Mouse (Mus musculus) megakaryocyte progenitor cell, adult 5-6 weeks (primary cell): ENCODE results near the gene Arfrp1. TPM values are rescaled to one million over a fixed set of nuclear protein-coding genes. Genes with fewer than 3 reads are reported as not detected.

Experiments used
- total RNA-seq, 2 experiments: library from RNA; stranded (forward) in 1 of 2; stranded (reverse) in 1 of 2; fragments of 157-497, 149-512 nt in 1 of 2; fragments of 200-1000 nt in 1 of 2; gene quantifications; 2 replicates each; pipeline versions ENCODE4 v1.2.3 to v1.2.4; 2015 to 2017

Gene Arfrp1
- total RNA-seq, 2 experiments from 2014 or later = 28.6 to 62.1 TPM

Other genes with a start within 250 kb of the Arfrp1 start
- gene Kcnq2, start 230.1 kb downstream of the Arfrp1 start, total RNA-seq (2015) = not detected in 2 replicates
- gene Kcnq2, start 230.1 kb downstream of the Arfrp1 start, total RNA-seq (2017) = not detected in 2 replicates
- not detected in 2 replicates for gene Eef1a2, start 208.4 kb downstream of the Arfrp1 start, total RNA-seq (2015)
- gene Eef1a2, start 208.4 kb downstream of the Arfrp1 start, total RNA-seq (2017) = not detected in 2 replicates
- 85.7 and 109 TPM in 2 replicates for gene Ppdpf, start 178.2 kb downstream of the Arfrp1 start, total RNA-seq (2015)
- gene Ppdpf, start 178.2 kb downstream of the Arfrp1 start, total RNA-seq (2017) = 68.8 and 73.0 TPM in 2 replicates
- gene Ptk6, start 162.6 kb downstream of the Arfrp1 start, total RNA-seq (2015) = not detected in 2 replicates
- gene Ptk6, start 162.6 kb downstream of the Arfrp1 start, total RNA-seq (2017) = not detected in 2 replicates
- not detected in 2 replicates for gene Srms, start 152.2 kb downstream of the Arfrp1 start, total RNA-seq (2015)
- not detected in 2 replicates for gene Srms, start 152.2 kb downstream of the Arfrp1 start, total RNA-seq (2017)
- gene Fndc11, start 145.4 kb downstream of the Arfrp1 start, total RNA-seq (2015) = not detected in 2 replicates
- not detected in 2 replicates for gene Fndc11, start 145.4 kb downstream of the Arfrp1 start, total RNA-seq (2017)
- gene Helz2, start 123.4 kb downstream of the Arfrp1 start, total RNA-seq (2015) = 3.4 and 5.0 TPM in 2 replicates
- 4.0 and 4.8 TPM in 2 replicates for gene Helz2, start 123.4 kb downstream of the Arfrp1 start, total RNA-seq (2017)
- gene Gmeb2, start 77.4 kb downstream of the Arfrp1 start, total RNA-seq (2015) = 12.5 and 12.6 TPM in 2 replicates
- 13.4 and 13.6 TPM in 2 replicates for gene Gmeb2, start 77.4 kb downstream of the Arfrp1 start, total RNA-seq (2017)
- not detected in 2 replicates for gene Stmn3, start 50.9 kb downstream of the Arfrp1 start, total RNA-seq (2015)
- not detected in 2 replicates for gene Stmn3, start 50.9 kb downstream of the Arfrp1 start, total RNA-seq (2017)
- gene Rtel1, start 45.7 kb downstream of the Arfrp1 start, total RNA-seq (2015) = 53.4 and 78.0 TPM in 2 replicates
- 41.9 and 53.0 TPM in 2 replicates for gene Rtel1, start 45.7 kb downstream of the Arfrp1 start, total RNA-seq (2017)
- 7.0 and 8.2 TPM in 2 replicates for gene Zgpat, start 476 bp downstream of the Arfrp1 start, total RNA-seq (2015)
- gene Zgpat, start 476 bp downstream of the Arfrp1 start, total RNA-seq (2017) = 38.2 and 48.2 TPM in 2 replicates
- gene Lime1, start 14.7 kb upstream of the Arfrp1 start, total RNA-seq (2015) = 25.4 and 26.5 TPM in 2 replicates
- 12.7 and 18.1 TPM in 2 replicates for gene Lime1, start 14.7 kb upstream of the Arfrp1 start, total RNA-seq (2017)
- 1.2 and 1.8 TPM in 2 replicates for gene Zbtb46, start 94.0 kb upstream of the Arfrp1 start, total RNA-seq (2015)
- gene Zbtb46, start 94.0 kb upstream of the Arfrp1 start, total RNA-seq (2017) = 1.9 and 5.4 TPM in 2 replicates
- gene Abhd16b, start 127.8 kb upstream of the Arfrp1 start, total RNA-seq (2015) = not detected in 2 replicates
- gene Abhd16b, start 127.8 kb upstream of the Arfrp1 start, total RNA-seq (2017) = not detected in 2 replicates
- 47.1 and 60.0 TPM in 2 replicates for gene Tpd52l2, start 131.7 kb upstream of the Arfrp1 start, total RNA-seq (2015)
- 99.2 and 119 TPM in 2 replicates for gene Tpd52l2, start 131.7 kb upstream of the Arfrp1 start, total RNA-seq (2017)
- gene Dnajc5, start 155.1 kb upstream of the Arfrp1 start, total RNA-seq (2015) = 25.0 and 30.7 TPM in 2 replicates
- gene Dnajc5, start 155.1 kb upstream of the Arfrp1 start, total RNA-seq (2017) = 37.4 and 40.0 TPM in 2 replicates
- 72.0 and 87.0 TPM in 2 replicates for gene Uckl1, start 219.5 kb upstream of the Arfrp1 start, total RNA-seq (2015)
- 54.7 and 67.0 TPM in 2 replicates for gene Uckl1, start 219.5 kb upstream of the Arfrp1 start, total RNA-seq (2017)
- gene Prpf6, start 226.5 kb upstream of the Arfrp1 start, total RNA-seq (2015) = 19.2 and 20.3 TPM in 2 replicates
- gene Prpf6, start 226.5 kb upstream of the Arfrp1 start, total RNA-seq (2017) = 79.3 and 93.2 TPM in 2 replicates
- 8.1 and 13.5 TPM in 2 replicates for gene Zfp512b, start 227.4 kb upstream of the Arfrp1 start, total RNA-seq (2015)
- gene Zfp512b, start 227.4 kb upstream of the Arfrp1 start, total RNA-seq (2017) = 7.6 and 16.4 TPM in 2 replicates
- gene Samd10, start 233.8 kb upstream of the Arfrp1 start, total RNA-seq (2015) = 9.0 and 10.9 TPM in 2 replicates
- gene Samd10, start 233.8 kb upstream of the Arfrp1 start, total RNA-seq (2017) = 2.0 TPM in 2 replicates